Mouse (Mus musculus): ENCODE results near the gene Gba.

DNA sequence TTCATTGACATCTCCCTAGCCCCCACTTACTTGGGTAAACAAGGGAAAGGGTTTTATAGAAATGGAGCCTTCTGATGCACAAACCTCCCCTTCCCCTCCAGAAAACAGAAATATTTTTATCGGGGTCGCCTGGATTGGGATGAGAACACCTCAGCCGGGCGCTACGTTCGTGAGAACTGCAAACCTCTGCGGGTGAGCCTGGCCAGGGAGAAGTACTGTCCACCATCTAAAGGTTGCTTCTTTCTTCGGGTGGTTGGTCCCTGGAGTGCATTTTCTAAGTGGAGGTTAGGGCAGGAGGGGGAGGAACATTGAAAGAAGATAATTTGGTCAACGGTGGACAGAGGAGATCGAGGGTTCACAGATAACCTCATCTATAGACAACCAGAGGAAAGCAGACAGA lies 27.2 kb upstream of the Gba start:
- TF ChIP-seq CTCF (IDR thresholded peaks at IDR 0.05; ENCODE audit: control insufficient read depth, insufficient read depth, low read length) (no peak), POLR2A (IDR thresholded peaks at IDR 0.05; ENCODE audit: borderline replicate concordance, control insufficient read depth, low read depth, low read length) (no peak)

All from bone marrow, adult 2 months (tissue).